Comparison of ENCODE assay signal across 14 mouse cellular contexts in the genomic region with DNA sequence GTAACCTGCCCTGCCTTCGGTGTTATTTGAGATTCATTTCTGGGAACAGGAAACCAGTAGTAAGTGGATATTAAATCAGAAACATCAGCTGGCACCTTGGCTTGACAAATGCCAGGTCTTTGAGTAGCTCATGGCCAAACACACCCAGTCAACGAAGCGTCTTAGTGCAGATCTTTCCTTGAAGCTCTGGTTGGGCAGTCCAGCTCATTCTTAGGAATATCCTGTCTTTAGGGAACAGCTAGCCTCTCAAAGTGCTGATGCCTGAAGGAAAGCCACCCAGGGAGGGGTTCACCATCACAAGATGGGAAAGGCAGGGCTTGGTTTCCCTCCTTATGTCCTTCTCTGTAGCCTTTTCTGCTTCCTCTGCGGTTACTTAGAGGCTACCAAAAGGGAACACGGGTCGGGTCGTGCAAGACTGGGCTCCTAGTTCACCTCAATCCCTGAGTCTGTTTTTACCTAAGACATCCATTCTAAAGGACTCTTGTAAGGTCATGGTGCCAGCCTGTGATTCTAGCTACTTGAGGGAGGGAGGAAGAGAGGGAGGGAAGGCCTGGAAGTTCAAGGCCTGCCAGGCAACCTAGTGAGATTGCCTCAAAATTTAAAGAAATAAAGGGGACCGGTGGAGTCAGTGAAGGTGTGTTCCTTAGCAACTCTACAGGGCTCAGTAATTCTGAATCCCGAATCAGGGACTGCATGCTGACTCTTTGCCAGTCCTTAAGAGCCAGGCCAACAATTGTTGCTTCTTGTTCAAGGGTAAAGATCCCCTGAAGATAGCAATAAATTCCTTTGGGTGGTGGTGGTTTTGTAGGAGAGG. TPM values are rescaled to one million over a fixed set of nuclear protein-coding genes. Genes with fewer than 3 reads are reported as not detected.
A peak's percentile ranks its signal among the peaks of the same experiment; 100 is the strongest.
DNase-seq lines count a peak whose midpoint lies in the region; ATAC-seq and TF ChIP-seq lines count a peak whose summit lies in the region.
"Had no signal": no experiment of that assay in that cellular context is flagged by ENCODE, and none has a peak within 500 bp of the region (broad histone marks: within the 10 kb centered on the region; RNA-seq: fewer than 3 reads in every experiment).

No protein-coding gene starts in this region.

- no peak for TF ChIP-seq EP300 in heart, adult 2 months (IDR thresholded peaks at IDR 0.05; ENCODE audit: insufficient read depth, low read depth, low read length)

- H3K9me3 ChIP-seq in forebrain, postnatal 0 days (ENCODE audit: low read length), result no peaks in the 10 kb centered on the region
- no peaks in the 10 kb centered on the region for H3K9me3 ChIP-seq in forebrain, embryonic 11.5 days (ENCODE audit: control insufficient read depth, low read length)
- no peaks in the 10 kb centered on the region for H3K9me3 ChIP-seq in midbrain, embryonic 11.5 days (ENCODE audit: control insufficient read depth, low read length)
- no peaks in the 10 kb centered on the region for H3K9me3 ChIP-seq in midbrain, embryonic 10.5 days (replicated peaks)
- no peaks in the 10 kb centered on the region for H3K9me3 ChIP-seq in limb, embryonic 12.5 days
- H3K9me3 ChIP-seq: heart, embryonic 15.5 days; hindbrain, embryonic 15.5 days; limb, embryonic 15.5 days had no signal

- no peak overlapping the region for H3K4me3 ChIP-seq in forebrain, postnatal 0 days (ENCODE audit: low read depth, low read length)
- H3K4me3 ChIP-seq in forebrain, embryonic 11.5 days (ENCODE audit: low read depth, low read length), result no peak overlapping the region
- H3K4me3 ChIP-seq in midbrain, embryonic 11.5 days (ENCODE audit: low read depth, low read length), result no peak overlapping the region
- no peak overlapping the region for H3K4me3 ChIP-seq in midbrain, embryonic 10.5 days
- H3K4me3 ChIP-seq in limb, embryonic 12.5 days (replicated peaks), result no peak overlapping the region
- H3K4me3 ChIP-seq in heart, adult 2 months, result no peak overlapping the region
- H3K4me3 ChIP-seq: heart, embryonic 15.5 days; hindbrain, embryonic 15.5 days; limb, embryonic 15.5 days had no signal

- H3K79me2 ChIP-seq in heart, adult 2 months (replicated peaks; ENCODE audit: control insufficient read depth, insufficient read depth, low read length), result no peaks in the 10 kb centered on the region

- H3K4me1 ChIP-seq in forebrain, postnatal 0 days (ENCODE audit: insufficient read depth), result 0 out of 2 replicates have a peak, but pooled peaks cover 7% of the 10 kb centered on the region
- H3K4me1 ChIP-seq in forebrain, embryonic 11.5 days (replicated peaks; ENCODE audit: control insufficient read depth, insufficient read depth, low read length), result peaks cover 9% of the 10 kb centered on the region; the same call in 1 of the 2 replicates
- peaks cover 17% of the 10 kb centered on the region for H3K4me1 ChIP-seq in midbrain, embryonic 11.5 days (ENCODE audit: control insufficient read depth, insufficient read depth, low read length)
- H3K4me1 ChIP-seq in midbrain, embryonic 10.5 days, result peaks cover 30% of the 10 kb centered on the region
- H3K4me1 ChIP-seq in limb, embryonic 12.5 days (replicated peaks), result peaks cover 9% of the 10 kb centered on the region
- H3K4me1 ChIP-seq in heart, adult 2 months (ENCODE audit: control insufficient read depth, insufficient read depth, low read length), result peaks cover 2% of the 10 kb centered on the region

- no peak for TF ChIP-seq POLR2A in heart, adult 2 months (IDR thresholded peaks at IDR 0.05; ENCODE audit: insufficient read depth, low read depth, low read length)

- no peak overlapping the region for H3K4me2 ChIP-seq in forebrain, postnatal 0 days (ENCODE audit: low read depth)
- H3K4me2 ChIP-seq in forebrain, embryonic 11.5 days (ENCODE audit: low read depth, low read length, severe bottlenecking), result no peak overlapping the region
- no peak overlapping the region for H3K4me2 ChIP-seq in midbrain, embryonic 11.5 days
- H3K4me2 ChIP-seq in limb, embryonic 12.5 days, result no peak overlapping the region
- H3K4me2 ChIP-seq: heart, embryonic 15.5 days; hindbrain, embryonic 15.5 days; limb, embryonic 15.5 days had no signal

- DNase-seq in forebrain, postnatal 0 days, result no peak
- DNase-seq in forebrain, embryonic 11.5 days (ENCODE audit: low spot score), result no peak
- peak; percentile 76 for DNase-seq in midbrain, embryonic 11.5 days (ENCODE audit: low spot score, missing footprints)
- DNase-seq in midbrain, embryonic 10.5 days (ENCODE audit: low spot score), result no peak
- peak; percentile 16 for DNase-seq in brain, adult 2 months (ENCODE audit: low read depth, low spot score)
- DNase-seq in heart, adult 2 months, result no peak
- DNase-seq: adrenal gland, postnatal 10 days; gastrocnemius, postnatal 14 days had no signal

- 79% methylated on average over 9 of the region's 9 CpGs for WGBS in forebrain, postnatal 0 days
- WGBS in forebrain, embryonic 11.5 days, result 85% methylated on average over 9 of the region's 9 CpGs
- 85% methylated on average over 9 of the region's 9 CpGs for WGBS in midbrain, embryonic 11.5 days
- WGBS in midbrain, embryonic 10.5 days, result 89% methylated on average over 9 of the region's 9 CpGs
- WGBS in limb, embryonic 12.5 days, result 84% methylated on average over 9 of the region's 9 CpGs
- WGBS in heart, adult 2 months, result 82% methylated on average over 9 of the region's 9 CpGs

- no peak overlapping the region for H3K9ac ChIP-seq in forebrain, postnatal 0 days
- no peak overlapping the region for H3K9ac ChIP-seq in forebrain, embryonic 11.5 days (ENCODE audit: low read length)
- H3K9ac ChIP-seq in midbrain, embryonic 11.5 days (ENCODE audit: low read length), result no peak overlapping the region
- H3K9ac ChIP-seq in limb, embryonic 12.5 days (replicated peaks), result no peak overlapping the region
- H3K9ac ChIP-seq in heart, adult 2 months (ENCODE audit: low read depth, low read length), result no peak overlapping the region
- H3K9ac ChIP-seq: heart, embryonic 15.5 days; hindbrain, embryonic 15.5 days; limb, embryonic 15.5 days had no signal

- 0 out of 2 replicates have a peak overlapping the region, but pooled peaks have one; percentile 15 for H3K27ac ChIP-seq in forebrain, postnatal 0 days (ENCODE audit: low read depth, low read length)
- H3K27ac ChIP-seq in forebrain, embryonic 11.5 days (ENCODE audit: low read depth, low read length), result no peak overlapping the region
- no peak overlapping the region for H3K27ac ChIP-seq in midbrain, embryonic 11.5 days (ENCODE audit: low read depth, low read length)
- H3K27ac ChIP-seq in midbrain, embryonic 10.5 days (replicated peaks), result no peak overlapping the region
- 0 out of 2 replicates have a peak overlapping the region, but pooled peaks have one; percentile 24 for H3K27ac ChIP-seq in limb, embryonic 12.5 days
- H3K27ac ChIP-seq in heart, adult 2 months, result no peak overlapping the region
- H3K27ac ChIP-seq: heart, embryonic 15.5 days; hindbrain, embryonic 15.5 days; limb, embryonic 15.5 days; macrophage had no signal

- peaks cover 59% of the 10 kb centered on the region for H3K36me3 ChIP-seq in forebrain, postnatal 0 days (ENCODE audit: insufficient read depth)
- peaks cover 25% of the 10 kb centered on the region for H3K36me3 ChIP-seq in forebrain, embryonic 11.5 days (ENCODE audit: control insufficient read depth, insufficient read depth, low read length)
- peaks cover 31% of the 10 kb centered on the region for H3K36me3 ChIP-seq in midbrain, embryonic 11.5 days (ENCODE audit: control insufficient read depth, insufficient read depth, low read length)
- H3K36me3 ChIP-seq in midbrain, embryonic 10.5 days, result peaks cover 69% of the 10 kb centered on the region
- H3K36me3 ChIP-seq in limb, embryonic 12.5 days, result peaks cover 71% of the 10 kb centered on the region
- H3K36me3 ChIP-seq in heart, adult 2 months (ENCODE audit: control insufficient read depth, insufficient read depth, low read length), result no peaks in the 10 kb centered on the region

- intact Hi-C loops in heart, adult 2 months (cut with DNase I), result no loop called here

- TF ChIP-seq CTCF in forebrain, postnatal 0 days (IDR thresholded peaks at IDR 0.05; ENCODE audit: low read depth), result no peak
- TF ChIP-seq CTCF in heart, adult 2 months (IDR thresholded peaks at IDR 0.05), result no peak

- ATAC-seq in forebrain, postnatal 0 days, result no peak
- ATAC-seq in forebrain, embryonic 11.5 days (replicated peaks; ENCODE audit: low FRiP score), result no peak
- ATAC-seq in midbrain, embryonic 11.5 days (ENCODE audit: low FRiP score), result no peak
- no peak for ATAC-seq in limb, embryonic 12.5 days (ENCODE audit: insufficient number of reproducible peaks, insufficient read depth, low FRiP score, low TSS enrichment, low read depth)
- no peak for ATAC-seq in erythroblast, adult 5-6 weeks (replicated peaks; ENCODE audit: low FRiP score, poor library complexity, severe bottlenecking)

- H3K27me3 ChIP-seq in forebrain, postnatal 0 days (ENCODE audit: insufficient read depth, low read length), result no peaks in the 10 kb centered on the region
- no peaks in the 10 kb centered on the region for H3K27me3 ChIP-seq in forebrain, embryonic 11.5 days (ENCODE audit: control insufficient read depth, insufficient read depth, low read length)
- no peaks in the 10 kb centered on the region for H3K27me3 ChIP-seq in midbrain, embryonic 11.5 days (ENCODE audit: control insufficient read depth, insufficient read depth, low read length)
- H3K27me3 ChIP-seq in midbrain, embryonic 10.5 days (ENCODE audit: low read depth, poor library complexity, severe bottlenecking), result no peaks in the 10 kb centered on the region
- no peaks in the 10 kb centered on the region for H3K27me3 ChIP-seq in limb, embryonic 12.5 days
- no peaks in the 10 kb centered on the region for H3K27me3 ChIP-seq in heart, adult 2 months (ENCODE audit: control insufficient read depth, insufficient read depth, low read length)
- H3K27me3 ChIP-seq: heart, embryonic 15.5 days; hindbrain, embryonic 15.5 days; limb, embryonic 15.5 days had no signal

RNA-seq across cellular contexts. Expression of gene Scd2, which starts 13.8 kb away (rescaled TPM):
- total RNA-seq in forebrain, postnatal 0 days (2014; rRNA removed), result 540 and 696 TPM in 2 replicates
- 162 and 210 TPM in 2 replicates for polyA plus RNA-seq in forebrain, postnatal 0 days (2015; fragmentation: Nextera tagmentation; extraction: Ambion mirVana)
- polyA plus RNA-seq in forebrain, embryonic 11.5 days (2014; fragmentation: Nextera tagmentation; extraction: Ambion mirVana), result 433 and 466 TPM in 2 replicates
- polyA plus RNA-seq in midbrain, embryonic 11.5 days (2014; fragmentation: Nextera tagmentation; extraction: Ambion mirVana), result 353 and 358 TPM in 2 replicates
- polyA plus RNA-seq in midbrain, embryonic 10.5 days (2016; fragmentation: Nextera tagmentation; extraction: Ambion mirVana), result 326 and 382 TPM in 2 replicates
- 304 and 317 TPM in 2 replicates for polyA plus RNA-seq in limb, embryonic 12.5 days (2016; fragmentation: Nextera tagmentation; extraction: Ambion mirVana)
- total RNA-seq in heart, adult 2 months (2021), result 10 to 100 TPM in 1 of 2 experiments, 1 to 10 TPM in 1; 9.2 to 12.2 TPM
- 21.2 and 31.1 TPM in 2 replicates for polyA plus RNA-seq in heart, adult 2 months (2012; rRNA removed)
- 11.3 and 16.7 TPM in 2 replicates for total RNA-seq in erythroblast, adult 5-6 weeks (2015; ENCODE audit: low replicate concordance)
- 17.3 and 20.9 TPM in 2 replicates for total RNA-seq in erythroblast, adult 5-6 weeks (2017; ENCODE audit: low replicate concordance)

RNA-seq across cellular contexts. Expression of gene Scd4, which starts 25.6 kb away (rescaled TPM):
- total RNA-seq in forebrain, postnatal 0 days (2014; rRNA removed), result 0.23 and 0.43 TPM in 2 replicates
- 0.11 and 0.25 TPM in 2 replicates for polyA plus RNA-seq in forebrain, postnatal 0 days (2015; fragmentation: Nextera tagmentation; extraction: Ambion mirVana)
- polyA plus RNA-seq in forebrain, embryonic 11.5 days (2014; fragmentation: Nextera tagmentation; extraction: Ambion mirVana), result not detected in 2 replicates
- polyA plus RNA-seq in midbrain, embryonic 11.5 days (2014; fragmentation: Nextera tagmentation; extraction: Ambion mirVana), result 0.06 TPM in 1 of 2 replicates, not detected in the other
- polyA plus RNA-seq in midbrain, embryonic 10.5 days (2016; fragmentation: Nextera tagmentation; extraction: Ambion mirVana), result 0.06 TPM in 1 of 2 replicates, not detected in the other
- polyA plus RNA-seq in limb, embryonic 12.5 days (2016; fragmentation: Nextera tagmentation; extraction: Ambion mirVana), result 0.06 TPM in 1 of 2 replicates, not detected in the other
- 1 to 10 TPM; 4.6 to 6.0 TPM for total RNA-seq in heart, adult 2 months (2021)
- 9.0 and 12.6 TPM in 2 replicates for polyA plus RNA-seq in heart, adult 2 months (2012; rRNA removed)
- 0.38 TPM in 1 of 2 replicates, not detected in the other for total RNA-seq in erythroblast, adult 5-6 weeks (2015; ENCODE audit: low replicate concordance)
- not detected in 2 replicates for total RNA-seq in erythroblast, adult 5-6 weeks (2017; ENCODE audit: low replicate concordance)

Comparison
In these comparisons a context has a peak if more than half of its experiments do, and no peak if none do; other contexts are left out.
1. DNase-seq: peak in midbrain, embryonic 11.5 days (single experiment) and brain, adult 2 months (single experiment); none in forebrain, postnatal 0 days (single experiment), forebrain, embryonic 11.5 days (single experiment), midbrain, embryonic 10.5 days (single experiment) and heart, adult 2 months (0 of 2).
2. H3K27ac ChIP-seq: peak in forebrain, postnatal 0 days (single experiment) and limb, embryonic 12.5 days (single experiment); none in forebrain, embryonic 11.5 days (single experiment), midbrain, embryonic 11.5 days (single experiment), midbrain, embryonic 10.5 days (single experiment) and heart, adult 2 months (single experiment).